Mouse (Mus musculus): ENCODE data around the gene Akap5. TPM values are rescaled to one million over a fixed set of nuclear protein-coding genes. Genes with fewer than 3 reads are reported as not detected.

The Akap5 gene
- 0.63 and 0.74 TPM in 2 replicates for polyA plus RNA-seq (2015; fragmentation: Nextera tagmentation; extraction: Ambion mirVana)

DNA sequence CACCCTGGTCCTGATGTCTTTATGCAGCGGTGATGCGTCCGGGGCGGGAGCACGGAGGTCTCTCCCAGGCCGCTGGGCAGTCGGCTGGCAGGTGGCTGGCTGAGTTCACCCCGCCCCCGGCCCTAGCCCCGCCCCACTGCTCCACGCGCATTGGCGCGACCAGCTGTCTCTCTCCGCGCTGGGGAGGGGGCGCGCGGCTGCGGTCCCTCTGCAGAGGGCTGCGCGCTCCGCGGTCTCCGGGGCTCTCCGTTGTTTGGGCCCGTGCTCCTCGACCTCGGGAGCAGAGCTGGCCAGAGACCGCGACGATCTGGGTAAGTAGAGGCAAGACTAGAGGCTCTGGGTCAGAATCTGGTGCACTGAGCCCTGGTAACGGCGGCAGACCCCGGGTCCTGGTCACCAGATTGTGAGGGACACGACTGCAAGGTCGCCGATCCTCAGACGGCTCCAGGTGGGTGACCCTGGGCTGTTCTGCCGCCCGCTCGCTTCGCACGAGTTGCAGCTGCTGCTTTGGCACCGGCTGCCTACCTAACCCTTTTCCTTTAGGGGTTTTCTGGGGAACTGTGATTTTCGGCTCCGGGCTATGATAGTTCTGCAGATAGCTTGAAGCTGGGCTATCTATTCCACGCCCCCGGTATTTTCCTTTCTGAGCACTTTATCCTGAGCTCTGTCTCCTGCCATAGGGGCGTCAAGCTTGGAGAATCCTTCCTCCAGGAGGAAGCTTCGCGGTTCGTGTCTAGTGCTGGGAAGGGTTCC is at the start of gene Akap5:
Gene Akap5, plus strand, starts transcription at position 213 of the 753 bp plus-strand sequence.

DNA sequence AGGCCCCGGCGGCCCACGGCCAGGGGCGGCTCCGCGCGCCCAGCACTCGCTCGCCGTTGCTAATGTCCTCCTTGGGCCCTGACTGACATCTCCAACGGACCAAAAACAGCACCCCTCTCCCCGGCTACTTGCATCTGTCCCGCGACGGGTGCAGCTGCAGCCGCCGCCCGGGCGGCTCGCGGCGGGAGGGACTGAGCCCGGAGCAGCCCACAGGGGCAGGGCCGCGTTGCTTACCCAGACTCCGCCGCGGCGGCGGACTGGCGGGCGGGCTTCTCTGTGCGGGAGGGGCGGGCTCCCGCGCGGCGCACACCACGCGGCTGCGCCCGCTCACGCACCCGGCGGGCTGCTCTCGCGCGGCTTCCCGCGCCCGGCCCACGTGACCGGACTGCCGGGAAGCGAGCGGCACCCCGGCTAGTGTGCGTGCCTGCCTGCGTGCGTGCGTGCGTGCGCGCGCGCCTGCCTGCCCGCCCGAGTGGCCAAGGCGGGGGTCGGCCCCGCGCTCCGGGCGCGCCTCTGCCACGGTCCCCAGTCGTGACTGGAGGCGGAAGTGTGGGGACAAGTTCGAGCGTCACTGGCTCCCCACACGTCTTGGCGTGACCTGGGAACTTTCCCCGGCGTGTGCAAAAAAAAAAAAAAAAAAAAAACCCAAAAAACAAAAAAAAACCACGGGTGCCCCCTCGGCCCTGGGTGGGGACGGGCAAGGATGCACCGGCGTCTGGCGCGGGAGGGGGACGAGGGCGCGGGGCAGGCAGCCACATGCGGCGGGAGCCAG is 44.7 kb downstream of the Akap5 start, which contains the start of gene Zbtb25:
Gene Zbtb25, minus strand, starts transcription at position 397 of the 772 bp plus-strand sequence.

DNA sequence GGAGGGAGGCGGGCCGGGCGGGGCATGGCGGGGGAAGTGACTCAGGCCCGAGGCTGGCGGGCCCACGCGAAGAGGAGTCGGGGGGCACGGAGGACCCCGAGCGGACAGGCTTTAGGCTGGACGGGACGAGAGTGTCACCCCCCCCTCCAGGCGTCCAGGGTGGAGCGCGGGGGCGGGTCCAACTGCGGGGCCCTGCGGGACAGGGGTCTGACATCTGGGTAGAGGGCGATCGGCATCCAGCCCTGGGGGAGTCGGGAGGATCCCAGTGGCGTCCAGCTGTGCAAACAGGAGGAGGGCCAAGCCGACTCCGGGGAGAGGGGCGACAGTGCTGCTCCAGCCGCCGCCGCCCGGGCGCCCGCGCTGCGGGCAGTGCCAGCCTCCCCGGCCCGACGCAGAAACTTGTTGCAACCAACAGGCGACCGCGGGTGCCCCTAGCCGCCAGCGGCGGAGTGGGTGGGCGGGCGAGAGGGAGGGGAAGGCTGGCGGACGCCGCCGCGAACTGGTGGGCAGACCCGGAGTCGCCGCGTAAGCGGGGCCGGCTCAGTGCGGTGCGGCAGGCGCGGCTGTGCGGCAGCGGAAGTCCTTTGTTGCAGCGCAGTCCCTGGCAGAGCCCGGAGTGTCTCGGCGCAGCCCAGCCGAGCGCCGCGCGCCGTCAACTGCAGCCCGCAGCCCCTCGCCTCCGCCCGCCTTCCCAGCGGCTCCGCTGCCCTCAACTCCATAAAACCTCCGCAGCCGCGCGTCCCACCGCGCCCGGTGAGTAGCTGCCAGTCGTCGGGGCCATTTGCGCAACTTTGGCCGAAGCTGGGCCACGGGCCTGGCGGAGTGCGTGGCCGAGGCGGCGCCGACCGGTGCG is 45.5 kb downstream of the Akap5 start, which contains the start of gene Zbtb1:
Gene Zbtb1, plus strand, starts transcription at position 289 of the 853 bp plus-strand sequence.

Other genes starting within 250 kb of the Akap5 start
- gene Esr2, start 147.6 kb upstream of the Akap5 start, polyA plus RNA-seq (2015; fragmentation: Nextera tagmentation; extraction: Ambion mirVana): 0.10 and 0.17 TPM in 2 replicates
- 0.16 and 0.18 TPM in 2 replicates for gene Tex21, start 78.1 kb upstream of the Akap5 start, polyA plus RNA-seq (2015; fragmentation: Nextera tagmentation; extraction: Ambion mirVana)
- gene Mthfd1, start 69.6 kb upstream of the Akap5 start, polyA plus RNA-seq (2015; fragmentation: Nextera tagmentation; extraction: Ambion mirVana): 55.7 and 60.5 TPM in 2 replicates
- gene Zbtb25, start 44.7 kb downstream of the Akap5 start, polyA plus RNA-seq (2015; fragmentation: Nextera tagmentation; extraction: Ambion mirVana): 11.7 and 12.0 TPM in 2 replicates
- gene Zbtb1, start 45.4 kb downstream of the Akap5 start, polyA plus RNA-seq (2015; fragmentation: Nextera tagmentation; extraction: Ambion mirVana): 6.0 and 6.1 TPM in 2 replicates
- 4.8 and 6.8 TPM in 2 replicates for gene Hspa2, start 79.3 kb downstream of the Akap5 start, polyA plus RNA-seq (2015; fragmentation: Nextera tagmentation; extraction: Ambion mirVana)
- 0.39 and 0.51 TPM in 2 replicates for gene Ppp1r36, start 92.6 kb downstream of the Akap5 start, polyA plus RNA-seq (2015; fragmentation: Nextera tagmentation; extraction: Ambion mirVana)
- 4.0 and 5.0 TPM in 2 replicates for gene Plekhg3, start 206.0 kb downstream of the Akap5 start, polyA plus RNA-seq (2015; fragmentation: Nextera tagmentation; extraction: Ambion mirVana)